Mouse (Mus musculus): Measurements from ENCODE around the gene Klc1.

- no peak for TF ChIP-seq CTCF (IDR thresholded peaks at IDR 0.05; ENCODE audit: low read depth)
- no peak for TF ChIP-seq EP300 (IDR thresholded peaks at IDR 0.05; ENCODE audit: low read depth)
Observed at GRCm38 (mm10) chr12:111794102-111794501, 35.5 kb downstream of the Klc1 start.

Data from liver, postnatal 0 days (tissue).